Mouse (Mus musculus) stomach, embryonic 14.5 days (tissue): ENCODE results near the gene Zfp536. TPM values are rescaled to one million over a fixed set of nuclear protein-coding genes. Genes with fewer than 3 reads are reported as not detected.

Experiments
- ATAC-seq: fragments of 200-750 bp; cut with Nextera tagmentation; 2 replicates; pipeline ENCODE4 v1.8.0; 2017; ENCODE audit warnings: low read depth, moderate TSS enrichment; ENCODE audit not compliant: insufficient number of reproducible peaks, insufficient read depth, low FRiP score
- H3K27ac ChIP-seq: fragments of 300-500 bp; sonication (generic); 2 replicates; pipeline ENCODE4 v1.5.1; 2014; ENCODE audit warnings: mild to moderate bottlenecking, low read length, moderate library complexity, mixed read lengths
- H3K27me3 ChIP-seq: fragments of 300-500 bp; sonication (generic); 2 replicates; pipeline ENCODE4 v1.6.1; 2014; ENCODE audit warnings: low read length, control low read depth, mixed read lengths; ENCODE audit not compliant: control insufficient read depth, insufficient read depth
- H3K36me3 ChIP-seq: fragments of 300-500 bp; sonication (generic); 2 replicates; pipeline ENCODE4 v1.6.1; 2014; ENCODE audit warnings: mild to moderate bottlenecking, control low read depth, low read length, moderate library complexity, mixed read lengths; ENCODE audit not compliant: control insufficient read depth, insufficient read depth
- H3K4me1 ChIP-seq: fragments of 300-500 bp; sonication (generic); 2 replicates; pipeline ENCODE4 v1.6.1; 2014; ENCODE audit warnings: low read length, control low read depth, mixed read lengths; ENCODE audit not compliant: control insufficient read depth, insufficient read depth
- H3K4me2 ChIP-seq: fragments of 300-500 bp; sonication (generic); replicated peaks from 2 replicates; pipeline ENCODE4 v1.6.1; 2014; ENCODE audit warnings: low read depth, low read length, control low read depth
- H3K4me3 ChIP-seq: fragments of 300-500 bp; sonication (generic); 2 replicates; pipeline ENCODE4 v1.5.1; 2014; ENCODE audit warnings: low read depth, low read length, control low read depth
- H3K9ac ChIP-seq: fragments of 300-500 bp; sonication (generic); replicated peaks from 2 replicates; pipeline ENCODE4 v1.6.1; 2014; ENCODE audit warnings: low read depth, mild to moderate bottlenecking, control low read depth, low read length, moderate library complexity, mixed read lengths
- H3K9me3 ChIP-seq: fragments of 300-500 bp; sonication (generic); 2 replicates; pipeline ENCODE4 v1.6.1; 2016; ENCODE audit warnings: low read depth, low read length, control low read depth; ENCODE audit not compliant: control insufficient read depth
- WGBS: fragments of 180-500 bp; shearing (Covaris S2); extraction: QIAGEN DNeasy Blood & Tissue Kit; methylation state at CpG from one replicate; pipeline ENCODE4 v1.1.7; 2014; 5-methylcytosine and 5-hydroxymethylcytosine counted together
- polyA plus RNA-seq: library from polyadenylated mRNA; unstranded; fragments of >200 nt; fragmentation: Nextera tagmentation; extraction: Ambion mirVana; gene quantifications from 2 replicates; pipeline ENCODE4 v1.2.1, GENCODE M21; 2014

The Zfp536 gene
- polyA plus RNA-seq, 1 experiment from 2014 or later, result 24.5 TPM

GRCm38 (mm10) chr7:37437887-37438286 lies 335.6 kb downstream of the Zfp536 start:
- Histone ChIP-seq H3K27ac (no peak overlapping the region), H3K4me1 (no peaks in the 10 kb centered on the region), H3K36me3 (no peaks in the 10 kb centered on the region), H3K4me2 (no peak overlapping the region), H3K27me3 (no peaks in the 10 kb centered on the region), H3K4me3 (no peak overlapping the region), H3K9me3 (no peaks in the 10 kb centered on the region), H3K9ac (no peak overlapping the region)
- WGBS, result 83% methylated on average over 3 of the region's 3 CpGs
- no peak for ATAC-seq

GRCm38 (mm10) chr7:37433156-37433555 lies 340.3 kb downstream of the Zfp536 start:
- Histone ChIP-seq H3K27me3 (no peaks in the 10 kb centered on the region), H3K27ac (no peak overlapping the region), H3K4me2 (no peak overlapping the region), H3K9me3 (no peaks in the 10 kb centered on the region), H3K9ac (no peak overlapping the region), H3K36me3 (no peaks in the 10 kb centered on the region), H3K4me1 (no peaks in the 10 kb centered on the region), H3K4me3 (no peak overlapping the region)
- no peak for ATAC-seq
- WGBS, result 32% methylated on average over 7 of the region's 7 CpGs

- Histone ChIP-seq H3K9ac (no peak overlapping the region), H3K4me3 (no peak overlapping the region), H3K4me1 (no peaks in the 10 kb centered on the region), H3K27me3 (no peaks in the 10 kb centered on the region), H3K36me3 (no peaks in the 10 kb centered on the region), H3K9me3 (no peaks in the 10 kb centered on the region), H3K27ac (no peak overlapping the region), H3K4me2 (no peak overlapping the region)
- 63% methylated on average over 10 of the region's 10 CpGs for WGBS
- no peak for ATAC-seq
Measured at GRCm38 (mm10) chr7:37431471-37431870, 342.0 kb downstream of the Zfp536 start.

- Histone ChIP-seq H3K4me2 (no peak overlapping the region), H3K9ac (no peak overlapping the region)
- no peak for ATAC-seq
Measured at GRCm38 (mm10) chr7:37426061-37426460, 347.4 kb downstream of the Zfp536 start.

GRCm38 (mm10) chr7:37422966-37423365 lies 350.5 kb downstream of the Zfp536 start:
- Histone ChIP-seq H3K4me1 (no peaks in the 10 kb centered on the region), H3K27me3 (no peaks in the 10 kb centered on the region), H3K36me3 (no peaks in the 10 kb centered on the region), H3K4me2 (no peak overlapping the region), H3K9ac (no peak overlapping the region), H3K4me3 (no peak overlapping the region), H3K27ac (no peak overlapping the region), H3K9me3 (no peaks in the 10 kb centered on the region)
- WGBS, result 66% methylated on average over 2 of the region's 2 CpGs
- ATAC-seq, result no peak

More at GRCm38 (mm10) chr7:37426061-37426460, 347.4 kb downstream of the Zfp536 start:
- Histone ChIP-seq H3K9me3 (no peaks in the 10 kb centered on the region), H3K27ac (no peak overlapping the region), H3K27me3 (no peaks in the 10 kb centered on the region), H3K4me3 (no peak overlapping the region), H3K4me1 (no peaks in the 10 kb centered on the region), H3K36me3 (no peaks in the 10 kb centered on the region)

Other genes with a start within 250 kb of the Zfp536 start
- 42.0 and 45.2 TPM in 2 replicates for gene Uri1, start 249.9 kb upstream of the Zfp536 start, polyA plus RNA-seq